Mouse (Mus musculus) adrenal gland, postnatal 25 days (tissue): ENCODE results near the gene Racgap1. TPM values are rescaled to one million over a fixed set of nuclear protein-coding genes. Genes with fewer than 3 reads are reported as not detected.

ENCODE experiments used
- DNase-seq: peaks from one replicate; pipeline ENCODE4 v3.0.0; 2021; ENCODE audit warnings: mixed read lengths
- total RNA-seq: library from RNA; stranded (reverse); gene quantifications from 2 replicates; pipeline ENCODE4 v1.2.3, GENCODE M21; 2021

Gene Racgap1
- total RNA-seq, 1 experiment from 2014 or later = 13.6 TPM

- peak; percentile 42 for DNase-seq
Measured at GRCm38 (mm10) chr15:99664600-99665451, 13.4 kb upstream of the Racgap1 start.

GRCm38 (mm10) chr15:99663964-99664599 is 12.6 kb upstream of the Racgap1 start:
- no peak for DNase-seq

GRCm38 (mm10) chr15:99662371-99662770 is 10.9 kb upstream of the Racgap1 start:
- no peak for DNase-seq

GRCm38 (mm10) chr15:99661121-99661830 is 9.8 kb upstream of the Racgap1 start:
- DNase-seq = no peak

GRCm38 (mm10) chr15:99658437-99658836 is 7.0 kb upstream of the Racgap1 start:
- DNase-seq = no peak

- DNase-seq = no peak
Measured at GRCm38 (mm10) chr15:99655956-99656355, 4.5 kb upstream of the Racgap1 start.

- no peak for DNase-seq
Measured at GRCm38 (mm10) chr15:99653876-99654275, 2.4 kb upstream of the Racgap1 start.

- DNase-seq = no peak
Measured at GRCm38 (mm10) chr15:99653291-99653690, 1.8 kb upstream of the Racgap1 start.

GRCm38 (mm10) chr15:99651984-99652872 is 772 bp upstream of the Racgap1 start:
- DNase-seq = no peak

GRCm38 (mm10) chr15:99650304-99650703 is 1.2 kb downstream of the Racgap1 start:
- no peak for DNase-seq

GRCm38 (mm10) chr15:99649067-99649761 is 2.2 kb downstream of the Racgap1 start:
- no peak for DNase-seq

- no peak for DNase-seq
Measured at GRCm38 (mm10) chr15:99648326-99648725, 3.1 kb downstream of the Racgap1 start.

GRCm38 (mm10) chr15:99644776-99645175 is 6.7 kb downstream of the Racgap1 start:
- DNase-seq = no peak

GRCm38 (mm10) chr15:99643832-99644231 is 7.6 kb downstream of the Racgap1 start:
- DNase-seq = no peak

- DNase-seq = no peak
Measured at GRCm38 (mm10) chr15:99642622-99643021, 8.8 kb downstream of the Racgap1 start.

GRCm38 (mm10) chr15:99638124-99638485 is 13.4 kb downstream of the Racgap1 start:
- DNase-seq = no peak

- DNase-seq = no peak
Measured at GRCm38 (mm10) chr15:99637405-99638123, 13.9 kb downstream of the Racgap1 start.

- no peak for DNase-seq
Measured at GRCm38 (mm10) chr15:99634702-99635101, 16.8 kb downstream of the Racgap1 start.

- DNase-seq = no peak
Measured at GRCm38 (mm10) chr15:99631618-99632017, 19.8 kb downstream of the Racgap1 start.

- no peak for DNase-seq
Measured at GRCm38 (mm10) chr15:99622063-99622462, 29.4 kb downstream of the Racgap1 start.

GRCm38 (mm10) chr15:99619821-99620220 is 31.6 kb downstream of the Racgap1 start:
- no peak for DNase-seq
